Mouse (Mus musculus): ENCODE measurements around the gene Colgalt1.
A peak's percentile ranks its signal among the peaks of the same experiment; 100 is the strongest.

The Colgalt1 gene

DNA sequence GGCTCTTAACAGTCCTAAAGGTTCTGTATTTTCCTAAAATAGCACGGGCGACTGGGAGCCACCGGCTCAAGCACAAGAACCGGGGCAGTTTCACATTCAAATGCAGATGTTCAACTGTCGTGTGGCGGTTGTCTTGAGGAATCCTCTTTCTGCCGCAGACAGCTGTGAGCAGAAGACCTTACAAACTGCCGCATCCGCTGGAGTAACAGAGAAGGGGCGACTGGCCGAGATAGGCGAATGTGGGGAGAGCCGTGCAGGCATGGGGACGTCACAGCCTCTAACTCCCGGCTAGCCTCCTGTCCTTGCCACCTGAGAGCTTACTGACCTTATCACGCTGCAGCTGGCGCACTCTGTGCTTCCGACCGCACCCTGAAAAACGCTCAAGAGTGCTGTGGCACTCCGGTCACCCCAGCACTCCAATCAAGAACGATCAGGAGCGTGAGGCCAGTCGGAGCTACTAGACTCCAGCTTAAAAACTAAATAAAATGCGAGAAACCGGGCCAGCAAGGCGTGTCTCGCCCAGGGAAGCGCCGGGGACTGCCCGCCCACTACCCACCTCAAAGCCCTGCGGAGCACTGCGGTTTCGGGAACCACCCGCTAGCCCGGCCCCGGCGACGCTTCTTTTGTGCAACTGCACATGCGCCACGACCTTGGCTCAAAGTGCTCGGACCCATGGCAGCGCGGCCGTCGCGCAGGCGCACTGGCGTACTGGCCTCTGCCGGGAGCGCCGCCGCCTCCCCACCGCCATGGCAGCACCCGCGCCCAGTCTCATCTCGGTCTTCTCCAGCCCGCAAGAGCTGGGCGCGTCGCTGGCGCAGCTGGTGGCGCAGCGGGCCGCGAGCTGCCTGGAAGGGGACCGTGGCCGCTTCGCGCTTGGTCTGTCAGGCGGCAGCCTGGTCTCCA is 19.1 kb upstream of the Colgalt1 start, which contains the start of gene Pgls:
Gene Pgls, plus strand, starts transcription at position 706 of the 903 bp plus-strand sequence.
- DNase-seq: peak; percentile 94 to 95

DNA sequence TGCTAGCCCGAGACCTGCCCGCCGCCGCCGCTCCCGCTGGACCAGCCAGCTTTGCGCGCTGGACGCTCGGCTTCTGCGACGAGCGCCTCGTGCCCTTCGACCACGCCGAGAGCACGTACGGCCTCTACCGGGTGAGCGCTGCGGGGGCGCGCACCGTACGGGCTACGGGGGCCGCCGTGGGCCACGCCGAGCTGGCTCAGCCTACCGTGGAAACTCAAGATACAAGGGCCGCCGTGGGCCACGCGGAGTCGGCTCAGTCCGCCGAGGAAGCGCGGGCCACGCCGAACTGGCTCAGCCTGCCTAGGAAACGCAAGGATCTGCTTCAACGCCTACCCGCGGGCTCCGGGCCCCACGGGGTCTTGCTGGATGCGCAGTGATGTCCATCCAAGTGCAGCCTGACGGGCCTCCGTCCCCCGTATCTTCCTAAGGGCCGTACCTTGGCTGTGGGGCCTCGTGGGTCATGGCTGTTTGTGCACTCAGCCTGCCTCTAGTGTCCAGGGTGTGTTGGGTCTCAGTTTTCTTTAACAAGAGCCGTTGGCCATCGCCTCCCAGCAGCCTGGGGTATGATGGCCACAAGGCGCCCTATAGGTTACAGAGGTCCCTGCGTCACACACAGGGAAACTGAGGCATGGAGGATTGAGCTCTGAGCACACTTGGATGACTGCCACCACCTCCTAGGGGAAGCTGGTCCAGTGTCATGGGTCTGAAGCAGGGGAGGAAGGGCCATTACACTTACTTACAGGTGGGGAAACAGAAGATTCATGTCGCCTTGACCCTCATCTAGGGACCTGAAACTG is 18.2 kb upstream of the Colgalt1 start:
- peak; percentile 80 to 84 for DNase-seq

DNA sequence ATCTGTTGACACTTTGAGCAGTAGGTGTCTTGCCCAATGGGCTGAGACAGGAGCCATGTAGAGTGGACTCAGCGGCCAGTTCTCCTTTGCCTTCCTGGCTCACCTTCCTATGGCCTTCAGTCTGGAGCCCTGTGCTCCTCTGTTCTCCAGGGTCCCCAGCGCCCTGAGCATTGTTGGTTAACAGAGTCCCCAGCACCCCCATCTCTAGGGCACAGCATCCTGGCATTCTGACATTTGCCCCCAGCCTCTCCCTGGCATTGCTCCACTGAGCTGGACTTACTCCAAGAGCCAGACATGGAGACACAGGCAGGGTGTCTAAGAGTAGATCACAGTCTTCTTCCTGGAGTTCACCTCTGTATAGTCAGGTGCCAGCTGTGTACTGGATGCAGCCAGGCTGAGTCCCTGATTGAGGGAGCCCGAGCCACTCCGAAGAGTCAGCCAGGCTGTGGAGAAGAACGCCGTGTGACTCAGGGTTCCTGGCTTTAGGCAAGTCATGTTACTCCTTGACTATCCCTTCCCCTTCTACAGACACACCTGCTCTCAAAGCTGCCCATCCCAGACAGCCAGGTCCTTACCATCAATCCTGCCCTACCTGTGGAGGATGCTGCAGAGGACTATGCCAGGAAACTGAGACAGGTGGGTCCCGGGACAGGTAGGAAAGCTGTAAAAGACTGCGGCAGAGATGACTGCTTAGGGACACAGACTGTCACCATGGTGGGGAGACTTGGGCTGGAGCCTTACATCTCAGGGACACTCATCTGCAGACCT is 17.1 kb upstream of the Colgalt1 start:
- peak in 1 of 2 experiments; percentile 19 for DNase-seq

DNA sequence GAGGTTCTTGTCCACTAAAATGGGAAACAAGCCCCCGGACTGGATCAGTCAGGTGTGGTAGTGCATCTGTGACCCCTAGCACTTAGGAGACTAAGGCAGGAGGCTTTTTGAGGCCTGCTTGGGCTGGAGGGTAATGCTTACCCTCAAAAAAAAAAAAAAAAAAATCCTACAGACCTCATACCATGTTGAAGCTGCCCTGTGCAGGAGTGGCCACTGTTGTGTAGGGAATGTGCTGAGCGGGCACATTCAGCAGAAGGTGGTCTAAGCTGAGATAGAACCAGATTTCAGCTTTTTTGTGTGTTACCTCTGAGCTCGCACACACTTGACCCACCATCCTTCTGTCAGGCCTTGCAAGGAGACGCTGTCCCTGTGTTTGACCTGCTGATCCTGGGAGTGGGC is 16.5 kb upstream of the Colgalt1 start:
- DNase-seq: no peak

DNA sequence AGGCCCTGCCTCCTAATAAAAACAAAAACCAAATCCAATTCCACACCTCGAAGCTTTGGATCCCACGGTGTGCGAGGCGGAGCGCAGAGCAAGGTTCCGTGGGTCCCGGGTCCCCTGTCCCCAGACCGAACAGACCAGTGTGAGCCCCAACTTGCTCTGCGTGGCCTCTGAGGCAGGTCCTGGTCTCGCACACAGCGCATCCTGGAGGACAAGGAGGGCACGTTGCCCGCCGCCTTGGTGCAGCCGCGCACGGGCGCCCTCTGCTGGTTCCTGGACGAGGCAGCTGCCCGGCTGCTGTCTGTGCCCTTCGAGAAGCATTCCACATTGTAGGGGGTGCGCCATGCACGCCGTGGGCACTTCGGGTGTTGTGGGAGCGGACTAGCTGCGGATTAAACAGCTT is 14.9 kb upstream of the Colgalt1 start:
- DNase-seq: peak; percentile 78 to 90

DNA sequence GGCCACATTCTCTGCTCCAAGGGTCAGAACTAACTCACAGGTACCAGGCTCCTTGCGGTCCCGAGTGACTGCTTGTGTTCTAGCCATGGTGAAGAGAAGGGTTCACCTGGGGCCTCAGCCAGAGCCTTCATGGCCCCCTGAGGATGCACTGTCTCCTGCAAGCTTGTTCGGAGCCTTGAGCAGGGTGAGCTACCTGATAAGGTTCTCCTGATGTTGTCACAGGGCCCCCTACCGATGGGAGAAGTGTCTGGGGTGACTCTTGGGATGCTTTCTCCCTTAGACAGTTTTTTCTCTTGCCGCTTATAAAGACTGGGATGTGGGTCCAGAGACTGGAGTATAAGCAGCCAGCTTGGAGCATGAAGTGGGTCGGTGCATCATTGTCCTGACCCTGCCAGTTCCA is 14.4 kb upstream of the Colgalt1 start:
- DNase-seq: no peak

DNA sequence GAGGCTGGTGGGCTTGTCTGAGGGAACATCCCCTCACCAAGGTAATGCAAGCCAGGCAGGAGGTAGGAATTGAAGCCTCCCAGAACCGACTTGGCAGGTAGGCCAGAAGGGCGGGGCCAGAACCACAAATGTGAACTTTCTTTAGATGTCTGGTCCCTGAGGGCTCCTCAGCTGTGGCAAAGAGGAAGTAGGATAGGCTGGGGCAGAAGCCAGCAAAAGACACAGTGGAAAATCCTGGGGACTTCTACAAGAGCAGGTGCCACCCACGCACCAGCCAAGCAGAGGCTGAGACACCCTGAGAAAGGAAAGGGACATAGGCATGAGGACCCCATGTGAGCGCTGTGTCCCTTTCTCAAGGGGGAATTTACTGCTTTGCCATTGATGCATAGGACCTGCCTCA is 14.0 kb upstream of the Colgalt1 start:
- DNase-seq: peak in 1 of 2 experiments; percentile 28

DNA sequence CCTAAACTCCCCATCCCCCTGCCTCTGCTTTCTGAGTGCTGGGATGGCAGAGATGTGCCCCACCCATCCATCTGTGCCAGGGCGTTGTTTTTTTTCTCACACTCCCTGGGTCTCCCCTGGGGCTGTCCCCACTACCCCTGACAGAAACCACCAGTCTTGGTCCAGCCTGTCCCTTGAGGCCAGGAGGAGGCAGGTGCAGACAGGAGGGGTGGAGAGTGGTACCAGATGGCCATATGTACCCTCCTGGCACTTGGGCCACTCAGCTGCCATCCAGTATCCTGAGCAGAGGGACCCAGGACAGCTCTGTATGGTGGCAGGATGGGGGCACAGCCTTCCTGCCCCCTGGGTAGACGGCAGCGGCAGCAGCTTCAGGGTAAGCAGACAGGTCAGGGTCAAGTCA is 13.3 kb upstream of the Colgalt1 start, which contains the start of gene Fam129c:
Gene Fam129c, plus strand, starts transcription at position 198 of the 400 bp plus-strand sequence.
- no peak for DNase-seq

DNA sequence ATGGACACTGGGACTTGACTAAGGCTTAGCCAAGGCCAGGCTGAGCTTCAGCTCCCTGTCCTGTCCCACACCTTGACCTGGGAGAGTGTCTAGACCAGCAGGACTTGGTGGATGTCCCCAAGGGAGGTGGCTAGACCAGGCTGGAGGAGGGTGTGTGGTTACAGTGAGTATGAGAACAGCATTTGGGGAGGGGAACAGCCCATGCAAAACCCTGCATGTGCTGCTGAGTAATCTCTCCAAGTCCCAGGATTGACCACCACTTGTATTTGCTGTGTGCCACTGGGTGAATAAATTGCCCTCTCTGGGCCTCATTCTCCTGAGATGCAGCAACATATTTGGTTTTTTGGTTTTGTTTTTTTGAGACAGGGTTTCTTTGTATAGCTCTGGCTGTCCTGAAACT is 12.4 kb upstream of the Colgalt1 start:
- no peak for DNase-seq

DNA sequence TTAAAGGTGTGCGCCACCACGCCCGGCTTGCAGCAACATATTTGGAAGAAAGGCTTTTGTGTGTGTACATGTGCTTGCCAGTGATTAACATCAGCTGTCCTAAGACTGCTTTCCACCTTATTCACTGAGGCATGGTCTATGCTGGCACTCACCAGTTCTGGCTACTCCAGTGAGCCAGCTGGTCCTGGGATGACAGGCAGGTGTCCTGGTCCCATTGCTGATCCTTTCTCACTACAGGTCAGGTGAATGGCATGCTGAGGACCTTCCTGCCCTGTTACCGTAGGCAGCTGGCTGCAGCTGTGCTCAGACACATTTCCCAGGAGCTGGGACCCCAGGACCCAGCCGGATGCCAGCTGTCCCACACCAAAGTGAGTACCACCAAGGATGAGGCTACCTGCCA is 12.0 kb upstream of the Colgalt1 start:
- DNase-seq: no peak

DNA sequence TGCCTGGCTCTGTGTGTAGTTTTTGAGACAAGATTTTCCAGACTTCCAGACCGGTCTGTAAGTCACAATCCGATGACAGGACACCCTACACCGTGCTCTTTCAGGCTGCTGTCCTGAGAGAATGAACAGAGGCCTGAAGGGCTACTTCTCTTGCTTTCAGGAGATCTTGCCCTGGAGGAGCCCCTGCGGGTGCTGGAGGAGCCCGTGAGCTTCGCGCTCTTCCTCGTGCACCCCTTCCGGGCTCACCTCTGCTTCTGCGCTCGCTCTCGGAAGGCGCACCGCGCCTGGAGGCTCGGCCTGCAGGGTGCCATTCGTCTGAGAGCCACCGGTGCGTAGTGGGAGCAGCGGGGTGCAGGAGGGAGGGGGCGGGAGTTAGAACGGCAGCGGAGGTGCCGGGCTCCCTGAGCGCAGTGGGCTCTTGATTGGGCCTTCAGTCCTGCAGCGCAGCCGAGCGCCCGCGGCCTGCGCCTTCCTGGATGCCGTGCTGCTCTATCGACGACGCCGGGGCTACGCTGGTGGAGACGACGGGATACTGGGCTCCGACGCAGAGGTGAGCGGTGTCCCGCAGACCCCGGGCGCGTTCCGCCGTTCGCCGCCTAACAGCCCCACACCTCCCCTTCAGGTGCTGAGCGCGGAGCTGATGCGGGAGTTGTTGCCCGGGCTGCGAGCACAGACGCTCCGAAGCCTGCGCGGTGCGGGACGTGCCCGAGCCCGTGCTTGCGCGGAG is 8.7 kb upstream of the Colgalt1 start:
- no peak for DNase-seq

DNA sequence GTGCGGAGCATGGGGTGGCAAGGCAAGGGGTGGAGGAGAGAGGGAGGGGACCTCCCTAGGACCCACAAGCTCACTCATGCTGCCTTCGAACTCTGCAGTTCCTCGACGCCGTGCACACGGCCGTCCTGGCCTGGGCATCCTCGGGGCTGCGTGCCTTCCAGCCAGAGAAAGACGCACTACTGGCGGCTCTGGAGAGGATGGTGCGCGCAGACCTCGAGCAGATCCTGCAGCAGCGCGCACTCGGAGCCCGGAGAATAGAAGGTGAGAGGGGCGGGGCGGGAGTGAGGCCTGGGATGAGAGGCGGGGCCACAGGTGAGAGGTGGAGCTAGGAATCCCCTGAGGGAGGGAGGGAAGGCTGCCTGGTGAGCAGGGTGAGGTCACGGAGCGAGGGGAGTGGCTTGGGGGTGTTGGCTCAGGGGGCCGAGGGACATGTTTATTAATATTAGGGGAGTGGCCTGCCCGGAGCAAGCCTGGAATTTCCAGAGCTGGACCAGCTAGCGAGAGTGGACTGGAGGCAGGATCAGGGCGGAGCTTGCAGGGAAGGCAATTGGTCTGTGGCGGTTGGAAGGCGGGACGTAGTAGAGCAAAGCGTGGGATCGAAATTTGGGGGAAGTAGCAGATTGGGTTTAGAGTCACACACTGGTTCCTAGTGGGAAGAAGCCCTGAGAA is 8.0 kb upstream of the Colgalt1 start:
- peak; percentile 89 to 95 for DNase-seq

DNA sequence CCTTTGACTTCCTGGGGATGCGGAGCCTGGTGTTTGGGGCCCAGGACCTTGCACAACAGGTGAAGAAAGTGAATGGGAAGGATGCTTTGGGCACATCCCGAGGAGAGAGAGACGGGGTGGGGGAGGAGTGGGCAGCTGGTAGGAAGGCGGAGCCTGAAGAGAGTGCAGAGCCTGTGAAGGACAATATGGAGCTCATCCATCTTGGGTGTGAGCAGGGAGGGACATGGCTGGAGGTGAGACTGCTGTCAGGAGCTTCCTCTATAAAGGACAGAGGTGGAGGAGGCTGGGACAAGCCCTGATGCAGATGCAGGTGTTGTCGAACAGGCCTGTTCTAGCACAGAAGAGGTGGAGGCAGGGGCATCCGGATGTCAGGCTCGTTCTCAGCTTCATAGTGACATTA is 6.8 kb upstream of the Colgalt1 start:
- DNase-seq: no peak

DNA sequence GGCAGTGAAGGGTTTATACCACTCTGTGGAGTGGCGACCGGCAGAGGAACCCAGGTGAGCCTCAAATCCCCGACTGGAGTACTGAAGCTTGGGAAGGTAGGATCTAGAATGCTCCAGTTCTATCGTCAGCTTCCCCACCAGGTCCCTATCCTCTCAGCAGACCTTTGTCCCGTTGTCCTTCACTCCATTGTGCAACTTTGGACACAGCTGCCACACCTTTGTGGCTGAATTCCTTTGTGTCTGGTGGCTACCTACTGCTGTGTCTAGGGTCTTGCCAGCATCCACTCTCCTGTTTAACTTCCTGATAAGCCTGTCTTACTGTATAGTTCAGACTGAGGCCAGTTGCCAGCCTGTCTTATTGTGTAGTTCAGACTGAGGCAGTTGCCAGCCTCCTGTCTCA is 1.3 kb downstream of the Colgalt1 start:
- no peak for DNase-seq

DNA sequence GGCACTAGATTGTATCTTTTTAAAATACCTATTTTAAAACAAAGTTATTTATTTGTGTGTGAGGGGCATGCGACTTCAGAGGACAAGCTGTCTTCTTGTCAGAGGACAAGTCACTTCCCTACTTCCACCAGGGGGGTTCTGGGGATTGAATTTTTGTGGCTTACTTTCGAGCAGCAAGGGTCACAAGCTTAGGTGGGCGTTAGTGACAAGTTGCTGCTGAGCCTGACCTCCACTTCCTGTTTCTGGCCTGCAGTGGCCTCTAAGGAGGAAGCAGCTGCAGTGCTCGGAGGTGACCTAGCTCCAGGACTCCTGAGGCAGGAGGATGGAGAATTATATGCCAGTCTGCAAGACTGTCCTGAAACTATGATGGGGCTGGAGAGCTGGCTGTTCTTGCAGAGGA is 2.6 kb downstream of the Colgalt1 start:
- DNase-seq: no peak

DNA sequence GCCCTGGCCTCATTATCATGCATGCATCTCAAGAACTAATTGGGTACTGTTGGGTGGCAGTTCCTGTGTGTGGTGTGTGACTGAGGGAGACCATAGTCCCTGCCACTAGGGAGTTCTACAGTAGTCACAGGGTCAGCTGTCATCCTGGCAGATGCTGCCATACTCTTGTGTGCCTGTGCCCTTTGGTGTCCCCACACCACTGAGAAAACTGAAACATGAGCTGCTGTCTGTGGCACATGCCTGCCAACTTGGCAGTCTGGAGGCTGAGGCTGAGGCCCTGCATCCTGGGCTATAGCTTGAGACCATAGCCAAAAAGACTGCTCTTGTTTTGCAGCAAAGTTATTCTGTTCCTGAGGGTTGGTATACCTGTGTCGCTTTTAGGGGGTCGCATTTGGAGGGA is 9.0 kb downstream of the Colgalt1 start:
- no peak for DNase-seq

DNA sequence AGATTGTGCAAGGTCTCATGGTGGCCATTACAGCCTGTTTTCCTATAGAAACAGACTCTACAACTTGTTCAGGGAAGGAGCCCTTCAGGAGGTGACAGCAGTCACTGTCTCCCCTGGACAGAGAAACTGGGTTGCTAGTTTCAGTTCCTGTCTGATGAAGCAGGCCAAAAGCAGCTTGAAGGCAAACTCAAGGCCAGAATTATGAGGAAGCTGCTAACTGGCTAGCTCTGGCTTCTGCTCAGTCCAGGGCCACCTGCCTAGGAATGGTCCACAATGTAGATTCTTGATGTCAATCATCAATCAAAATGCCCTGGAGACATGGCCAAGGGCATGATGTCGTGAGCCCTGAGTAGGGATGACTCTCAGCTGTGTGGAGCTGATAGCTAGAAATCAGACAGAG is 14.3 kb downstream of the Colgalt1 start:
- DNase-seq: no peak

DNA sequence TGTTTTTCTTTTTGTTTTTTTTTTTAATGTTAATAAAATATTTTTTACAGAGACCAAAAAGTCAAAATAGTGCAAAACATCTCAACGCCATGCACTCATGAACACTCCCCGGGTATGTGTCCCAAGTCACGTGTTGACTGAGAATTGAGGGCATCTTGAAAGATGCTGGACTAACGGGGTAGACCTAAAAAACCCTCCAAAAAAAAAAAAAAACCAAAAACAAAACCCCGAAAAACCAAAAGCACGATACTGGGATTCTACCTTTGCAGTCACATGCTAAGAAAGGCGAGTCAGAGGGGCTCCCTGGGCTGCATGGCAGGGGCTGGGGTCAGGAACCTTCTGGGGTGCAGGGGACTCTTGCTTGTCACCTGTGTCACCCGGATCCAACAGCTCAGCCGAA is 16.0 kb downstream of the Colgalt1 start:
- DNase-seq: no peak

DNA sequence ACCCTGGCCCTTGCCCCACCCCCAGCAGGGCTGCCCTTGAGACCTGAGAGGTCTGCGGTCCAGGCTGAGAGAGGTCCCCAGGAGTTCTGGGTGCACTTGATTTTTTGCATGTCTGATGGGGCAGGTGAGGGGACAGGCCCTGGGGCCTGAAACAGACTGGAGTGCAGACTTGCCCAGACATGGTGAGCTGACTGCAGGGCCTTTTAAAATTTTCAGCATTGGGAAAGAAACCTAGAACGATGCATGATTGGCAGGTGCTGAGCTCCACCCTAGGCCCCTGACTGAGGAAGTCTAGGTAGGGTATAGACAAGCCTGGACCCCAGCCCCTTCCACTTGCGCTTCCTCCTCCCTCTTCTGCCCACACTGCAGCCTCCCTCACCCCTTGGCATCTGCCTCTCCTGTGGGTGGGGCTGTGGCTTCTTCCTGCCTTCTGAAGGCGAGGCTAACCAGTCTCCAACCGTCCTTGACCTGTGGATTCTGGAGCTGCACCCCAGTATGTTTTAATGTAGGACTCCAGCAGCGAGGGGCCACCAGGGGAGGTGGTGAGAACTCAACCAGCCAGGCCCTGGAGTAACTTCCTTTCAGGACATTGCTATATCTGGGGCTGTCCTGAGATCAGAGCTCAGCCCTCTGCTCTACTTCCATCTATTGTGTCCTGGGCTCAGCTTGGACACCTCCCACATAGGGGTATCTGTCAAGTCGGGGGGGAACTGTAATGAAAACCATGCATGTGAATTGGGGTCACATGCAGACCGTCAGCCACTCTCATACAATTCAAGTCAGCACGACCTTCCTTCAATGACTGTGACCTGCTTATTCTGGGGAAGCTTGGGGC is 16.7 kb downstream of the Colgalt1 start:
- DNase-seq: no peak

DNA sequence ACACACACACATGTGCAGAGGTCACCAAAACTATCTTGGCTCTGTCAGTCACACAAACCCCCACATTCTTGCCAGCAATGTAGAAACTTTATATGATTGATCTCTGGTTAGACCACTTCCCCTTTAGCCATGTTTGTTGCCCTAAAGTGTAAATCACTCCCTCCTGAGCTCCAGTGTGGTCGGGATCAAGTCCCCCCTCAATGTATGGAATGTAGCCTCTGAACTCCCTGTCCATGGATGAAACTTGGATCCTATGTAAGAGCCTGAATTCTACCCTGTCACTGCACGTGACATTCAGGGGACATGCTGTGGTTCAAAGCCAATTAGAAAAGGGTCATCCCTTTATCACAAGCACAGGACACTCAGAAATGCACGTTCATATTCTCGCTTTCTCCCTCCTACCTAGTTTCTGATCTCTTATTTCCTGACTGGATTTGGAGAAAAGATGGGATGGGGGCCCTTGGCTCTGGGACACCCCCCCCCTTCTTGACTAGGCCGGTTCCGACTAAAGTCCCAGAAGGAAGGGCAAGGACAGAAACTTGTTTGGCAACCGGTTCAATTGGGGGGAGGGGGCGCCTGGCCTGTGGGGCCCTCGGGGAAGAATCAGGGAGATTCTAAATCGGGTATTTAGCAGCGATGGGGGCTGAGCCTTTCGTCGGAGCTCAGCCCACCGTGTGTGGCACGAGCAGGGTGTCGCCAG is 17.7 kb downstream of the Colgalt1 start:
- no peak for DNase-seq
